Mouse (Mus musculus) midbrain, embryonic 14.5 days (tissue): ENCODE data around the gene Timm23. TPM values are rescaled to one million over a fixed set of nuclear protein-coding genes. Genes with fewer than 3 reads are reported as not detected.

Experiments
- ATAC-seq: fragments of 200-750 bp; cut with Nextera tagmentation; 2 replicates; pipeline ENCODE4 v1.8.0; 2017; ENCODE audit warnings: moderate number of reproducible peaks, moderate library complexity; ENCODE audit not compliant: low FRiP score, low TSS enrichment
- DNase-seq: peaks from one replicate; pipeline ENCODE4 v3.0.0-alpha.2; 2015
- H3K27ac ChIP-seq: fragments of 300-500 bp; sonication (generic); replicated peaks from 2 replicates; pipeline ENCODE4 v1.5.1; 2014; ENCODE audit warnings: mild to moderate bottlenecking, low read depth, low read length, moderate library complexity
- H3K27me3 ChIP-seq: fragments of 300-500 bp; sonication (generic); 2 replicates; pipeline ENCODE4 v1.6.1; 2014; ENCODE audit warnings: low read length, control low read depth, mixed read lengths; ENCODE audit not compliant: control insufficient read depth, insufficient read depth
- H3K36me3 ChIP-seq: fragments of 300-500 bp; sonication (generic); 2 replicates; pipeline ENCODE4 v1.6.1; 2014; ENCODE audit warnings: low read length, control low read depth; ENCODE audit not compliant: control insufficient read depth, insufficient read depth
- H3K4me1 ChIP-seq: fragments of 300-500 bp; sonication (generic); 2 replicates; pipeline ENCODE4 v1.6.1; 2014; ENCODE audit warnings: mild to moderate bottlenecking, antibody characterized with exemption, low read length, control low read depth; ENCODE audit not compliant: control insufficient read depth, insufficient read depth
- H3K4me2 ChIP-seq: fragments of 300-500 bp; sonication (generic); 2 replicates; pipeline ENCODE4 v1.6.1; 2014; ENCODE audit warnings: mild to moderate bottlenecking, low read length, moderate library complexity
- H3K4me3 ChIP-seq: fragments of 300-500 bp; sonication (generic); replicated peaks from 2 replicates; pipeline ENCODE4 v1.5.1; 2014; ENCODE audit warnings: low read depth, low read length
- H3K9ac ChIP-seq: fragments of 300-500 bp; sonication (generic); replicated peaks from 2 replicates; pipeline ENCODE4 v1.6.1; 2014; ENCODE audit warnings: mild to moderate bottlenecking, low read length, moderate library complexity
- H3K9me3 ChIP-seq: fragments of 300-500 bp; sonication (generic); 2 replicates; pipeline ENCODE4 v1.6.1; 2016; ENCODE audit warnings: low read length, control low read depth, mixed read lengths; ENCODE audit not compliant: control insufficient read depth
- WGBS: fragments of 180-500 bp; shearing (Covaris S2); extraction: QIAGEN DNeasy Blood & Tissue Kit; methylation state at CpG from one replicate; pipeline ENCODE4 v1.1.7; 2014; 5-methylcytosine and 5-hydroxymethylcytosine counted together
- polyA plus RNA-seq: library from polyadenylated mRNA; unstranded; fragments of >200 nt; fragmentation: Nextera tagmentation; extraction: Ambion mirVana; gene quantifications from 2 replicates; pipeline ENCODE4 v1.2.1, GENCODE M21; 2014

The Timm23 gene
- polyA plus RNA-seq, 1 experiment from 2014 or later = 233 TPM

DNA sequence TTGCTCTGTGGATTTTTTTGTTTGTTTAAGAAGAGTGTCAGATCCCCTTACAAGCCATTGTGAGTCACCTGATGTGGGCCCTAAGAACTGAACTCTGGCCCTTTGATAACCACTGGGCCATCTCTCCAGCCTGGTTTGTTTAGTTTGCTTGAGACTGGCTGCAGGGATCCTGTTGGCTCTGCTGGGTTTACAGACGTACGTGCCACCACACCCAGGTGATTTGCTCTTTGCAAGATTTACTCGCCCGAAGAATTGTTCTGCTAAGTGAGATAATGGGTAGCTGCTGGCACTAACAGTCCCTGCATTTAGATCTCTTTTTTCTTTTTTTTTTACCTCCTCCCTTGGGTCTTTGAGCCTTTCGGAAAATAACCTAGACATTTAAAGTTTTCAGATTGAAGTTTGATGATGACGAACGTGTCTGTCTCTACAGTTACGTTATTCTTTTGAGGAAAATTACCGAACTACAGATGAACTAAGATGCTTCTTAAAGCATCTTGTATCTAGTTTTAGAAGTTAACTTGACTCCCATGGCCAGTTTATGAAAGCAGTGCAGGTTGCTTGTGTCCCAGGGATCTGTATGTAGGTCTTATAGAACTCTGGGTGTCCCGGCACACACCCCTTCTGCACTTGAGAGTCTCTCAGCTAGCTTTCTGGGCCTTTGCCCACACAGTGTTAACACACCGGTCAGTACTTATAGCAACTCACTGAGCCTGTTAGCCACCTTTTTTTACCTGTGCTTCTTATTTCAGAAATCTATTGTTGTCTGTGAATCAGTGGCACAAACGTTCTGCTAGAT is 40.4 kb downstream of the Timm23 start:
- 93% methylated on average over 12 of the region's 12 CpGs for WGBS
- Histone ChIP-seq H3K36me3 (no peaks in the 10 kb centered on the region), H3K9ac (0 out of 2 replicates have a peak overlapping the region, but pooled peaks have one; percentile 94), H3K27ac (no peak overlapping the region), H3K4me1 (peaks cover 27% of the 10 kb centered on the region), H3K27me3 (no peaks in the 10 kb centered on the region), H3K4me2 (peak overlapping the region; percentile 77), H3K4me3 (no peak overlapping the region), H3K9me3 (no peaks in the 10 kb centered on the region)
- ATAC-seq = no peak
- no peak for DNase-seq

DNA sequence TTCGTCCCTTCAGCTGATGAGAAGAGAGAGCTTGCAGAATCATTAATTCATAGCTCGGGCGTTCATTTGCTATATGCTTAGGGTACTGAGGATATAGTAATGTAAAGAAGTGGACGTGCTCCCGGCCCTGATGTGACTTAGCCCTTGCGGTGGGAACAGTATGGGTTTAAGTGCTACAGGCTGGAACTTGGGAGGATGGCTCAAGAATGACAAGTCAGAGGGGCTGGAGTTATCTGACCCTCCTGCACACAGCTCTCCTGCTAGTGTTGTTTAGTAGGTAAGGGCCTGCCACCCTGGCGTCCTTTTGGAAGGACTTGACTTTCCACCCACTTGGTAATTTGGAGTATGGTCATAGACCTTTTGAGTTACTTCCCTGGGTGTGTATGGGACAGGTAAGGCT is 41.1 kb downstream of the Timm23 start:
- H3K27me3 ChIP-seq = no peaks in the 10 kb centered on the region
- WGBS = 42% methylated on average over 7 of the region's 7 CpGs
- no peak for ATAC-seq
- H3K9me3 ChIP-seq = no peaks in the 10 kb centered on the region
- peaks cover 25% of the 10 kb centered on the region for H3K4me1 ChIP-seq
- peak overlapping the region; percentile 77 for H3K4me2 ChIP-seq
- H3K27ac ChIP-seq = no peak overlapping the region
- no peaks in the 10 kb centered on the region for H3K36me3 ChIP-seq
- peak overlapping the region; percentile 94 for H3K9ac ChIP-seq
- peak overlapping the region; percentile 75 for H3K4me3 ChIP-seq
- no peak for DNase-seq

DNA sequence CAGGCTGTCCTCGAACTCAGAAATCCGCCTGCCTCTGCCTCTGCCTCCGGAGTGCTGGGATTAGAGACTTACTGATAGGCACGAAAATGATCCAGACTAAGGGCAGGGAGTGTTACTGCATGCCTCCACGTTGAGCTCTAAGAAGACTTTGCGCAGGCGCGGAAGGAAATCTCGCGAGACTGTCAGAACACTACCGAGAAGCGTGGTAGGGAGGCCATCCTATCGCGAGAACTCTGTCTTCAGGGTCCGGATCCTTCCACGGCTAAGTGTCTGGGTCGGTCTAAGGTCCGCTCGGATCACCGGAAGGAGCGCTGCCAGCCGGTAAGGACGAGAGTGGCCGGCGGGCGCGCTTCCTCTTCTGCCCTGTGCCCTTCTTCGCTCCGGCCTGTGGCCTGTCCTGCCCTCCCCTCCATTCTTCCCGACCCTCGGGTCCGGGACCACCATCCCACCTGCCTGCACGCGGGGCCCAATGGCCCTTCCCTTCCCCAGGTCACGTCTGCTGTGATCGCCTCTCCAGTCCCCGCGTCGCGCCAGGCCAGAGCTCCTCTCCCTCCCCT is 41.9 kb downstream of the Timm23 start, which contains the start of gene Ncoa4:
Ncoa4 (plus strand) TSS at position 176 of the 557 bp plus-strand sequence.
- Histone ChIP-seq H3K4me3 (peak within 1 kb of the TSS; percentile 75), H3K27ac (peak within 1 kb of the TSS; percentile 85), H3K27me3 (no peaks in the 10 kb centered on the region), H3K9me3 (no peaks in the 10 kb centered on the region), H3K9ac (peak within 1 kb of the TSS; percentile 94), H3K36me3 (no peaks in the 10 kb centered on the region), H3K4me1 (peaks cover 18% of the 10 kb centered on the region), H3K4me2 (peak within 1 kb of the TSS; percentile 77)
- DNase-seq = peak; percentile 100
- peak; percentile 98 for ATAC-seq
- WGBS = under 1% methylated on average over 40 of the region's 40 CpGs

GRCm38 (mm10) chr14:32159150-32159670 is 42.5 kb downstream of the Timm23 start:
- Histone ChIP-seq H3K4me2 (peak overlapping the region; percentile 77), H3K4me3 (peak overlapping the region; percentile 75), H3K27ac (peak overlapping the region; percentile 85), H3K9me3 (no peaks in the 10 kb centered on the region), H3K4me1 (peaks cover 18% of the 10 kb centered on the region), H3K36me3 (no peaks in the 10 kb centered on the region), H3K9ac (peak overlapping the region; percentile 42; the same call in 1 of the 2 replicates), H3K27me3 (no peaks in the 10 kb centered on the region)
- 37% methylated on average over 4 of the region's 4 CpGs for WGBS
- peak; percentile 10; the same call in 1 of the 2 replicates for ATAC-seq
- DNase-seq = no peak

DNA sequence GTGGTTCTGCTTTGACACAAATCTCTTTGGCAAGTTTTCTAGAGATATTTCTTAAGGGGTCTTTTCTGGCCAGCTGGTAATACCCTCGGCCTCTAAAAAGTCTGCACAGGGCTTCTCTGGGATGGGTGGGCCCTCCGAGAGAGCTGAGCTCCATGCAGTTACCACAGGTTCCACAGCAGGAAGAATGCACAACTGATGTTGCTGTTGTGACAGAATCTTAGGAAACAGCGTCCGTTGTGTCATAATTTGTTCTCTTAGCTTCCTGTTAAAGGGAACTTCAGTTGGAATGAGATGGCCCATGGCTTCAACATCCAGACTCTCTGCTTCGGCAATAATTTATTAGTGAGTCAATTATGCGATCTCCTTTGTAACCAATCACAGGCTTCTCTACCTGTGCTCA is 46.9 kb downstream of the Timm23 start:
- no peak overlapping the region for H3K4me3 ChIP-seq
- no peak for DNase-seq
- WGBS = 88% methylated on average over 6 of the region's 6 CpGs
- H3K27ac ChIP-seq = no peak overlapping the region
- no peaks in the 10 kb centered on the region for H3K36me3 ChIP-seq
- H3K4me1 ChIP-seq = peaks cover 6% of the 10 kb centered on the region; the same call in 1 of the 2 replicates
- no peak overlapping the region for H3K4me2 ChIP-seq
- H3K9me3 ChIP-seq = no peaks in the 10 kb centered on the region
- H3K27me3 ChIP-seq = no peaks in the 10 kb centered on the region
- H3K9ac ChIP-seq = no peak overlapping the region
- ATAC-seq = no peak

GRCm38 (mm10) chr14:32153156-32153555 is 48.5 kb downstream of the Timm23 start:
- no peaks in the 10 kb centered on the region for H3K4me1 ChIP-seq
- DNase-seq (no peak), ATAC-seq (no peak)
- no peak overlapping the region for H3K27ac ChIP-seq
- H3K9ac ChIP-seq = no peak overlapping the region
- peaks cover 2% of the 10 kb centered on the region; the same call in 1 of the 2 replicates for H3K9me3 ChIP-seq
- WGBS = 91% methylated on average over 2 of the region's 2 CpGs
- H3K4me3 ChIP-seq = no peak overlapping the region
- no peaks in the 10 kb centered on the region for H3K36me3 ChIP-seq
- H3K4me2 ChIP-seq = no peak overlapping the region
- H3K27me3 ChIP-seq = no peaks in the 10 kb centered on the region

GRCm38 (mm10) chr14:32152243-32152965 is 49.3 kb downstream of the Timm23 start:
- Histone ChIP-seq H3K36me3 (no peaks in the 10 kb centered on the region), H3K27me3 (no peaks in the 10 kb centered on the region), H3K9me3 (peaks cover 6% of the 10 kb centered on the region; the same call in 1 of the 2 replicates), H3K4me2 (no peak overlapping the region), H3K4me1 (no peaks in the 10 kb centered on the region), H3K27ac (no peak overlapping the region), H3K9ac (no peak overlapping the region), H3K4me3 (no peak overlapping the region)
- 91% methylated on average over 18 of the region's 18 CpGs for WGBS
- ATAC-seq (no peak), DNase-seq (no peak)

DNA sequence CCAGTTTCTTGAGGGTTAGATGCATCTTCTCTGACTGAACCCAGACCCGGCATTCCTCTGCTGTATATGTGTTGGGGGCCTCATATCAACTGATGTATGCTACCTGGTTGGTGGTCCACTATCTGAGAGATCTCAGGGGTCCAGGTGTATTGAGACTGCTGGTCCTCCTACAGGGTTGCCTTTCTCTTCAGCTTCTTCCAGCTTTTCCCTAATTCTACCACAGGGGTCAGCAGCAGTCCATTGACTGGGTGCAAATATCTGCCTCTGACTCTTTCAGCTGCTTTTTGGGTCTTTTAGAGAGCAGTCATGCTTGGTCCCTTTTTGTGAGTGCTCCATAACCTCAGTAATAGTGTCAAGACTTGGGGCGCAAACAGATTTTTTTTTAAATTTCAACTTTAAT is 50.8 kb downstream of the Timm23 start:
- no peak overlapping the region for H3K27ac ChIP-seq
- no peaks in the 10 kb centered on the region for H3K27me3 ChIP-seq
- DNase-seq = no peak
- peaks cover 6% of the 10 kb centered on the region; the same call in 1 of the 2 replicates for H3K9me3 ChIP-seq
- H3K4me1 ChIP-seq = no peaks in the 10 kb centered on the region
- no peaks in the 10 kb centered on the region for H3K36me3 ChIP-seq
- no peak overlapping the region for H3K4me3 ChIP-seq
- no peak for ATAC-seq
- WGBS = 97% methylated on average over 2 of the region's 2 CpGs
- H3K9ac ChIP-seq = no peak overlapping the region
- no peak overlapping the region for H3K4me2 ChIP-seq
